In the genomic region with DNA sequence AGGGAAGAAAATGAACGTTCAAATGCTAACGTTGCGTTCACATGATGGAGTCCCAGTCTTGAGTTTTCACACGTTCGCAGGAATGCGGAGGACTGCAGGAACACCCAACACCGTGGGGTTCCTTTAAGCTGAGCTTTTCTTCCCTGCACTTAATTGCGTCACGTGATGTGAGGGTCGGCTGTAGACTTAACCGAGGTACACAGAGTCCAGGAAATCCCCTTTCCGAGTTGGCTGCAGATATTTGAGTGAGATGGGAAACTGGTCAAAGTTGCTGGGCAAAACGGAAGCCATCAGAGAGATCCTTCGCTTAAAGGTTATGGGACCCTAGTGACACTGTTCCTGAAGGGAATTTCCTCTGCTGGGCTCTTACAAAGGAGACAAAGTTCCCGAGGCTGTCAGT, we compare ENCODE assay signal across 7 mouse cellular contexts.
DNase-seq lines count a peak whose midpoint lies in the region; ATAC-seq and TF ChIP-seq lines count a peak whose summit lies in the region.

No protein-coding gene starts in this region.

- no peak for TF ChIP-seq POLR2A in limb, embryonic 14.5 days (IDR thresholded peaks at IDR 0.05; ENCODE audit: borderline replicate concordance, extremely low read depth, insufficient read depth, insufficient read length)

- H3K4me1 ChIP-seq in limb, embryonic 14.5 days (ENCODE audit: control insufficient read depth, insufficient read depth, low read length), result peaks cover 7% of the 10 kb centered on the region; the same call in 1 of the 2 replicates

- no peak overlapping the region; the same call in 1 of the 2 replicates for H3K4me3 ChIP-seq in limb, embryonic 14.5 days (replicated peaks; ENCODE audit: low read length)

- WGBS in limb, embryonic 14.5 days, result 9% methylated on average over 15 of the region's 15 CpGs

- DNase-seq in ES-CJ7 (ENCODE audit: low read depth, low spot score), result peak; percentile 83
- DNase-seq in limb, embryonic 14.5 days (ENCODE audit: low spot score), result no peak
- DNase-seq in adrenal gland, adult 8-10 months, result no peak
- DNase-seq in right cerebral cortex, postnatal 36 days (ENCODE audit: low spot score in 2 of 2), result no peak

- no peak overlapping the region for H3K9ac ChIP-seq in limb, embryonic 14.5 days (ENCODE audit: low read depth, low read length, severe bottlenecking)

- no peaks in the 10 kb centered on the region for H3K9me3 ChIP-seq in limb, embryonic 14.5 days (ENCODE audit: control insufficient read depth, low read length)

- no peaks in the 10 kb centered on the region for H3K27me3 ChIP-seq in limb, embryonic 14.5 days (ENCODE audit: control insufficient read depth, insufficient read depth, low read length)

- H3K27ac ChIP-seq in limb, embryonic 14.5 days (replicated peaks; ENCODE audit: low read depth, low read length), result no peak overlapping the region

- peak overlapping the region; percentile 22; the same call in 1 of the 2 replicates for H3K4me2 ChIP-seq in limb, embryonic 14.5 days (replicated peaks; ENCODE audit: low read depth, low read length, severe bottlenecking)

- ATAC-seq in common myeloid progenitor, adult 5-6 weeks (replicated peaks; ENCODE audit: low read depth, poor library complexity, severe bottlenecking), result peak; percentile 42; the same call in 1 of the 2 replicates
- peak; percentile 25 to 69; a peak in 2 of 4 replicates for ATAC-seq in hematopoietic stem cell, adult 5-6 weeks (replicated peaks in 1 of 2; ENCODE audit: insufficient read depth in 1 of 2, low FRiP score in 2 of 2, low TSS enrichment in 1 of 2, low read depth in 1 of 2, poor library complexity in 2 of 2, severe bottlenecking in 2 of 2)
- ATAC-seq in limb, embryonic 14.5 days (ENCODE audit: low FRiP score, low read depth), result no peak; the same call in 1 of the 2 replicates
- ATAC-seq in cerebellum, adult (ENCODE audit: insufficient number of reproducible peaks, low FRiP score, low TSS enrichment), result no peak

- no peaks in the 10 kb centered on the region for H3K36me3 ChIP-seq in limb, embryonic 14.5 days (ENCODE audit: control insufficient read depth, insufficient read depth, low read length)

Comparison
In these comparisons a context has a peak if more than half of its experiments do, and no peak if none do; other contexts are left out.
1. ATAC-seq: peak in common myeloid progenitor, adult 5-6 weeks (single experiment) and hematopoietic stem cell, adult 5-6 weeks (2 of 2); none in limb, embryonic 14.5 days (single experiment) and cerebellum, adult (single experiment).